18 mouse cellular contexts compared by ENCODE assay signal in genomic region chr8:89314907-89315306, GRCm38 (mm10).
DNase-seq lines count a peak whose midpoint lies in the region; ATAC-seq and TF ChIP-seq lines count a peak whose summit lies in the region.
"Had no signal": no experiment of that assay in that cellular context is flagged by ENCODE, and none has a peak within 500 bp of the region (broad histone marks: within the 10 kb centered on the region; RNA-seq: fewer than 3 reads in every experiment).

No protein-coding gene starts in this region.

- H3K4me1 ChIP-seq in forebrain, embryonic 13.5 days, result peaks cover 56% of the 10 kb centered on the region
- H3K4me1 ChIP-seq in forebrain, postnatal 0 days (ENCODE audit: insufficient read depth), result no peaks in the 10 kb centered on the region
- H3K4me1 ChIP-seq in midbrain, embryonic 11.5 days (ENCODE audit: control insufficient read depth, insufficient read depth, low read length), result peaks cover 21% of the 10 kb centered on the region
- H3K4me1 ChIP-seq in midbrain, postnatal 0 days (ENCODE audit: insufficient read depth, low read length), result no peaks in the 10 kb centered on the region
- no peaks in the 10 kb centered on the region for H3K4me1 ChIP-seq in liver, postnatal 0 days (ENCODE audit: insufficient read depth)
- H3K4me1 ChIP-seq: embryonic facial prominence, embryonic 12.5 days had no signal

- WGBS in forebrain, embryonic 13.5 days, result 73% methylated on average over 3 of the region's 3 CpGs
- 63% methylated on average over 3 of the region's 3 CpGs for WGBS in forebrain, postnatal 0 days
- 85% methylated on average over 3 of the region's 3 CpGs for WGBS in midbrain, embryonic 11.5 days
- 86% methylated on average over 3 of the region's 3 CpGs for WGBS in midbrain, postnatal 0 days
- WGBS in liver, postnatal 0 days (ENCODE audit: insufficient replicate concordance), result 77% methylated on average over 3 of the region's 3 CpGs

- TF ChIP-seq POLR2A in brain, embryonic 14.5 days (IDR thresholded peaks at IDR 0.05; ENCODE audit: borderline replicate concordance, extremely low read depth, insufficient read depth, insufficient read length, poor library complexity, severe bottlenecking), result no peak

- H3K4me2 ChIP-seq in forebrain, embryonic 13.5 days, result no peak overlapping the region
- no peak overlapping the region for H3K4me2 ChIP-seq in forebrain, postnatal 0 days (ENCODE audit: low read depth)
- H3K4me2 ChIP-seq in midbrain, embryonic 11.5 days, result no peak overlapping the region
- no peak overlapping the region for H3K4me2 ChIP-seq in midbrain, postnatal 0 days (ENCODE audit: low read depth, low read length, poor library complexity, severe bottlenecking)
- H3K4me2 ChIP-seq in liver, postnatal 0 days (ENCODE audit: low read depth, low read length), result no peak overlapping the region
- H3K4me2 ChIP-seq: embryonic facial prominence, embryonic 12.5 days had no signal

- no peaks in the 10 kb centered on the region for H3K27me3 ChIP-seq in forebrain, embryonic 13.5 days
- 0 out of 2 replicates have a peak, but pooled peaks cover 7% of the 10 kb centered on the region for H3K27me3 ChIP-seq in forebrain, postnatal 0 days (ENCODE audit: insufficient read depth, low read length)
- H3K27me3 ChIP-seq in midbrain, embryonic 11.5 days (ENCODE audit: control insufficient read depth, insufficient read depth, low read length), result no peaks in the 10 kb centered on the region
- no peaks in the 10 kb centered on the region for H3K27me3 ChIP-seq in midbrain, postnatal 0 days (ENCODE audit: insufficient read depth, low read length)
- no peaks in the 10 kb centered on the region for H3K27me3 ChIP-seq in liver, postnatal 0 days (ENCODE audit: insufficient read depth, low read length)

- TF ChIP-seq CTCF in forebrain, postnatal 0 days (IDR thresholded peaks at IDR 0.05; ENCODE audit: low read depth), result no peak
- TF ChIP-seq CTCF in midbrain, postnatal 0 days (IDR thresholded peaks at IDR 0.05), result no peak
- no peak for TF ChIP-seq CTCF in brain, embryonic 14.5 days (IDR thresholded peaks at IDR 0.05; ENCODE audit: borderline replicate concordance, extremely low read depth, insufficient read depth, insufficient read length)
- no peak for TF ChIP-seq CTCF in liver, postnatal 0 days (IDR thresholded peaks at IDR 0.05; ENCODE audit: low read depth)

- ATAC-seq in forebrain, embryonic 13.5 days, result peak; percentile 10; the same call in 1 of the 2 replicates
- ATAC-seq in forebrain, postnatal 0 days, result no peak
- no peak for ATAC-seq in midbrain, embryonic 11.5 days (ENCODE audit: low FRiP score)
- no peak for ATAC-seq in midbrain, postnatal 0 days (ENCODE audit: low FRiP score)
- no peak for ATAC-seq in liver, postnatal 0 days
- ATAC-seq: forebrain, embryonic 14.5 days; forebrain, embryonic 16.5 days had no signal

- no peak overlapping the region for H3K27ac ChIP-seq in forebrain, embryonic 13.5 days
- no peak overlapping the region for H3K27ac ChIP-seq in forebrain, postnatal 0 days (ENCODE audit: low read depth, low read length)
- no peak overlapping the region for H3K27ac ChIP-seq in midbrain, embryonic 11.5 days (ENCODE audit: low read depth, low read length)
- no peak overlapping the region for H3K27ac ChIP-seq in midbrain, postnatal 0 days (ENCODE audit: low read depth, low read length)
- H3K27ac ChIP-seq in liver, postnatal 0 days (ENCODE audit: low read depth), result no peak overlapping the region
- H3K27ac ChIP-seq: embryonic facial prominence, embryonic 10.5 days; embryonic facial prominence, embryonic 12.5 days had no signal

- H3K36me3 ChIP-seq in forebrain, embryonic 13.5 days (ENCODE audit: poor library complexity, severe bottlenecking), result no peaks in the 10 kb centered on the region
- no peaks in the 10 kb centered on the region for H3K36me3 ChIP-seq in forebrain, postnatal 0 days (ENCODE audit: insufficient read depth)
- no peaks in the 10 kb centered on the region for H3K36me3 ChIP-seq in midbrain, embryonic 11.5 days (ENCODE audit: control insufficient read depth, insufficient read depth, low read length)
- no peaks in the 10 kb centered on the region for H3K36me3 ChIP-seq in midbrain, postnatal 0 days (ENCODE audit: insufficient read depth, low read length)
- no peaks in the 10 kb centered on the region for H3K36me3 ChIP-seq in liver, postnatal 0 days (replicated peaks; ENCODE audit: insufficient read depth, low read length)
- H3K36me3 ChIP-seq: embryonic facial prominence, embryonic 10.5 days; embryonic facial prominence, embryonic 12.5 days had no signal

- TF ChIP-seq EP300 in liver, postnatal 0 days (IDR thresholded peaks at IDR 0.05; ENCODE audit: low read depth), result no peak

- no peak for DNase-seq in forebrain, postnatal 0 days
- peak; percentile 77 for DNase-seq in midbrain, embryonic 11.5 days (ENCODE audit: low spot score, missing footprints)
- DNase-seq in midbrain, postnatal 0 days (ENCODE audit: low spot score), result no peak
- DNase-seq in brain, embryonic 14.5 days (ENCODE audit: low read depth), result peak; percentile 53
- DNase-seq in liver, postnatal 0 days, result no peak
- DNase-seq: adrenal gland, adult 2 months; adrenal gland, postnatal 10 days; adrenal gland, postnatal 25 days; cerebellum, adult 11-12 months; cerebellum, adult 2 months; cerebellum, adult 9-10 months; cerebellum, postnatal 10 days; cerebellum, postnatal 25 days had no signal

- no peak overlapping the region for H3K9ac ChIP-seq in forebrain, embryonic 13.5 days
- H3K9ac ChIP-seq in forebrain, postnatal 0 days, result no peak overlapping the region
- no peak overlapping the region for H3K9ac ChIP-seq in midbrain, embryonic 11.5 days (ENCODE audit: low read length)
- no peak overlapping the region for H3K9ac ChIP-seq in midbrain, postnatal 0 days (replicated peaks; ENCODE audit: low read length, poor library complexity, severe bottlenecking)
- no peak overlapping the region for H3K9ac ChIP-seq in liver, postnatal 0 days (replicated peaks)
- H3K9ac ChIP-seq: embryonic facial prominence, embryonic 12.5 days had no signal

- H3K9me3 ChIP-seq in forebrain, embryonic 13.5 days (replicated peaks), result no peaks in the 10 kb centered on the region
- no peaks in the 10 kb centered on the region for H3K9me3 ChIP-seq in forebrain, postnatal 0 days (ENCODE audit: low read length)
- H3K9me3 ChIP-seq in midbrain, embryonic 11.5 days (ENCODE audit: control insufficient read depth, low read length), result no peaks in the 10 kb centered on the region
- H3K9me3 ChIP-seq in midbrain, postnatal 0 days (ENCODE audit: low read length), result no peaks in the 10 kb centered on the region
- H3K9me3 ChIP-seq in liver, postnatal 0 days (ENCODE audit: low read length), result no peaks in the 10 kb centered on the region
- H3K9me3 ChIP-seq: embryonic facial prominence, embryonic 10.5 days; embryonic facial prominence, embryonic 12.5 days had no signal

- H3K4me3 ChIP-seq in forebrain, embryonic 13.5 days, result no peak overlapping the region
- H3K4me3 ChIP-seq in forebrain, postnatal 0 days (ENCODE audit: low read depth, low read length), result no peak overlapping the region
- no peak overlapping the region for H3K4me3 ChIP-seq in midbrain, embryonic 11.5 days (ENCODE audit: low read depth, low read length)
- no peak overlapping the region for H3K4me3 ChIP-seq in midbrain, postnatal 0 days (ENCODE audit: low read depth, low read length)
- H3K4me3 ChIP-seq in liver, postnatal 0 days (ENCODE audit: low read depth, low read length), result no peak overlapping the region
- H3K4me3 ChIP-seq: embryonic facial prominence, embryonic 10.5 days; embryonic facial prominence, embryonic 12.5 days had no signal

Comparison
In these comparisons a context has a peak if more than half of its experiments do, and no peak if none do; other contexts are left out.
1. DNase-seq: peak in midbrain, embryonic 11.5 days (single experiment) and brain, embryonic 14.5 days (single experiment); none in forebrain, postnatal 0 days (single experiment), midbrain, postnatal 0 days (single experiment) and liver, postnatal 0 days (single experiment).